Mouse (Mus musculus): ENCODE data around the gene Cux1.
"Not testable (repeated sequence)": the region's sequence is repeated elsewhere in the genome, so short reads cannot be mapped to it uniquely, and the experiment has no call there.

Gene Cux1

GRCm38 (mm10) chr5:136241161-136241560, 326.1 kb downstream of the Cux1 start:
- Histone ChIP-seq H3K27me3 (ENCODE audit: control insufficient read depth, insufficient read depth, low read length, poor library complexity, severe bottlenecking) (no peaks in the 10 kb centered on the region), H3K36me3 (ENCODE audit: control insufficient read depth, insufficient read depth, low read length, poor library complexity, severe bottlenecking) (no peaks in the 10 kb centered on the region)
- DNase-seq (ENCODE audit: low read depth, low spot score), result peak; percentile 27

- Histone ChIP-seq H3K27me3 (ENCODE audit: control insufficient read depth, insufficient read depth, low read length, poor library complexity, severe bottlenecking) (no peaks in the 10 kb centered on the region), H3K36me3 (ENCODE audit: control insufficient read depth, insufficient read depth, low read length, poor library complexity, severe bottlenecking) (no peaks in the 10 kb centered on the region)
- DNase-seq (ENCODE audit: low read depth, low spot score), result no peak
These were observed 326.9 kb downstream of the Cux1 start for GRCm38 (mm10) chr5:136240381-136240780.

DNA sequence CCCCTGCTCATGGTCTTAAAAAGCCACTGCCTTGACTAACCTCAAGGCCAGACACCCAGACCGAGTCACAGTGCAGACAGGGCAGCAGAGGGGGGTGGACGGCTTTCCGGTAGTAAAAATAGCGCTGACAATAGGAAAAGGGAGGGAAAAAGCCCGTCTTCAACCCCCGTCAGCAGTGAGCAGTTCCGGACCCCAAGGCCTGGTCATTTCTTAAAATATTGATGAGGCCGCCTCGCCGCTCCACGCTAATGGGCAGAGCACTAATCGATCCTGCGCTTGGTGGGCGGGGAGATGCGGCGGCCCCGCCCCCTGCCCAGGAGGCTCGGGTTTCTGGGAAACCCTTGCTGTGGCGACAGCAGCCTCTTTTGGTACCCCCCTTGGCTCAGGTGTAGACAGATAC, 329.7 kb downstream of the Cux1 start:
- Histone ChIP-seq H3K36me3 (ENCODE audit: control insufficient read depth, insufficient read depth, low read length, poor library complexity, severe bottlenecking) (no peaks in the 10 kb centered on the region), H3K27me3 (ENCODE audit: control insufficient read depth, insufficient read depth, low read length, poor library complexity, severe bottlenecking) (no peaks in the 10 kb centered on the region)
- DNase-seq (ENCODE audit: low read depth, low spot score), result no peak

- Histone ChIP-seq H3K27me3 (ENCODE audit: control insufficient read depth, insufficient read depth, low read length, poor library complexity, severe bottlenecking) (no peaks in the 10 kb centered on the region), H3K36me3 (ENCODE audit: control insufficient read depth, insufficient read depth, low read length, poor library complexity, severe bottlenecking) (no peaks in the 10 kb centered on the region)
- DNase-seq (ENCODE audit: low read depth, low spot score), result no peak
These were observed 330.7 kb downstream of the Cux1 start for GRCm38 (mm10) chr5:136236611-136237010.

GRCm38 (mm10) chr5:136230348-136231035, 336.8 kb downstream of the Cux1 start:
- H3K27me3 ChIP-seq (ENCODE audit: control insufficient read depth, insufficient read depth, low read length, poor library complexity, severe bottlenecking), result no peaks in the 10 kb centered on the region
- no peak for DNase-seq (ENCODE audit: low read depth, low spot score)
- H3K36me3 ChIP-seq (ENCODE audit: control insufficient read depth, insufficient read depth, low read length, poor library complexity, severe bottlenecking), result no peaks in the 10 kb centered on the region

- DNase-seq (ENCODE audit: low read depth, low spot score), result no peak
- Histone ChIP-seq H3K36me3 (ENCODE audit: control insufficient read depth, insufficient read depth, low read length, poor library complexity, severe bottlenecking) (no peaks in the 10 kb centered on the region), H3K27me3 (ENCODE audit: control insufficient read depth, insufficient read depth, low read length, poor library complexity, severe bottlenecking) (no peaks in the 10 kb centered on the region)
These were observed 340.9 kb downstream of the Cux1 start for GRCm38 (mm10) chr5:136226246-136226876.

- Histone ChIP-seq H3K27me3 (ENCODE audit: control insufficient read depth, insufficient read depth, low read length, poor library complexity, severe bottlenecking) (no peaks in the 10 kb centered on the region), H3K36me3 (ENCODE audit: control insufficient read depth, insufficient read depth, low read length, poor library complexity, severe bottlenecking) (no peaks in the 10 kb centered on the region)
- no peak for DNase-seq (ENCODE audit: low read depth, low spot score)
These were observed 348.7 kb downstream of the Cux1 start for GRCm38 (mm10) chr5:136218585-136218984.

- no peaks in the 10 kb centered on the region for H3K36me3 ChIP-seq (ENCODE audit: control insufficient read depth, insufficient read depth, low read length, poor library complexity, severe bottlenecking)
- no peak for DNase-seq (ENCODE audit: low read depth, low spot score)
- no peaks in the 10 kb centered on the region for H3K27me3 ChIP-seq (ENCODE audit: control insufficient read depth, insufficient read depth, low read length, poor library complexity, severe bottlenecking)
These were observed 349.3 kb downstream of the Cux1 start for GRCm38 (mm10) chr5:136217932-136218381.

GRCm38 (mm10) chr5:136217004-136217665, 350.2 kb downstream of the Cux1 start:
- H3K27me3 ChIP-seq (ENCODE audit: control insufficient read depth, insufficient read depth, low read length, poor library complexity, severe bottlenecking), result no peaks in the 10 kb centered on the region
- no peak for DNase-seq (ENCODE audit: low read depth, low spot score)
- H3K36me3 ChIP-seq (ENCODE audit: control insufficient read depth, insufficient read depth, low read length, poor library complexity, severe bottlenecking), result no peaks in the 10 kb centered on the region

DNA sequence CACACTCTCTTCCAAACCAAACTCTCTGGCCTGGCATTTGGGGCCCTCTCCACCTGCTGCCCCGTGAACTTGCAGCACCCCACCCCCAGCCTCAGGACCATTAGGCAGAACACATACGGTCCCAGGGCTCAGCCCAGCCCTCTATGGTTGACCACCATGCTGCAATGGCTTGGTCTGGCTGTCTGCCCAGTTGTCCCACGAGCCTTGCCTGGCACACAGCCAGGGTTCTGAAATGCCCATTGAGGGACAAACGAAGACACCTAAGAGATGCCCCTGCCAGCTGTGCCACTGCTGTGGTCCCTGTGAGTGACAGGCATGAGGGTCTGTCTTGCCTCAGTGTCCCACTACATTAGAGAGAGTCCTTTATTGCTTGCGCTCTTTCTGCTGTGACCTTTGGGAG, 351.3 kb downstream of the Cux1 start:
- DNase-seq (ENCODE audit: low read depth, low spot score), result no peak
- no peaks in the 10 kb centered on the region for H3K36me3 ChIP-seq (ENCODE audit: control insufficient read depth, insufficient read depth, low read length, poor library complexity, severe bottlenecking)
- H3K27me3 ChIP-seq (ENCODE audit: control insufficient read depth, insufficient read depth, low read length, poor library complexity, severe bottlenecking), result no peaks in the 10 kb centered on the region

DNA sequence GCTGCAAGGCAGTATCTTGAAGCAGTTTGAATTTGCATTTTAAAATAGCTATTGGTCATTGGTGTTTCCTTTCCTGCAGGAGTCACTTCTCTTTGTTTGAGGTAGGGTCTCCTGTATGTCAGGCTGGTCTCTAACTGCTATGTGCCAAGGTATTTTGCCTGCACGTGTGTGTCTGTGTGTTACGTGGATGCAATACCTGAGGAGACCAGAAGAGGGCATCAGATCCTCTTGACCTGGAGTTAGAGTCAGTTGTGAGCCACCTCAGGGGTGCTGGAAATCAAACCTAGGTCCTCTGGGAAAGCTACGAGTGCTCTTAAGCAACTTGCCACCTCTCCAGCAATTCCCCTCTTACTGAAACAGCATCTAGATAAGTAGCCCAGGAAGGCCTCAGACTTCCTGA, 352.1 kb downstream of the Cux1 start:
- DNase-seq (ENCODE audit: low read depth, low spot score), result peak; percentile 36
- no peaks in the 10 kb centered on the region for H3K36me3 ChIP-seq (ENCODE audit: control insufficient read depth, insufficient read depth, low read length, poor library complexity, severe bottlenecking)
- H3K27me3 ChIP-seq (ENCODE audit: control insufficient read depth, insufficient read depth, low read length, poor library complexity, severe bottlenecking), result no peaks in the 10 kb centered on the region

DNA sequence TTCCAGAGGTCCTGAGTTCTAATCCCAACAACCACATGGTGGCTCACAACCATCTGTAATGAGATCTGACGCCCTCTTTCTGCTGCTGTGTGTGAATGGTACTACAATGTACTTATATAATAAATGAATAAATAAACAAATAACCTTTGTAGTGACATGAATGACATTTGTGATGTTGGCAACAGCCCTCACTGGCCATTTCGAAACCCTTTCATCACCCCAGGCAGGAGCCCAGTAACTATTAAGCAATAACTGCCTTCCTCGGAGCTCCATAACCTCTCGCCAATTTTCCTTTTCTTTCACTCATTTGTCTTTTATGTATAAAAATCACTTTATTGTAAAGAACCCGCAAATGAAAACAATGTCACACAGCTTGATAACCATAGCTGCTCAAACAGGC, 353.6 kb downstream of the Cux1 start:
- no peaks in the 10 kb centered on the region for H3K36me3 ChIP-seq (ENCODE audit: control insufficient read depth, insufficient read depth, low read length, poor library complexity, severe bottlenecking)
- no peak for DNase-seq (ENCODE audit: low read depth, low spot score)

GRCm38 (mm10) chr5:136212716-136213115, 354.6 kb downstream of the Cux1 start:
- no peak for DNase-seq (ENCODE audit: low read depth, low spot score)
- no peaks in the 10 kb centered on the region for H3K36me3 ChIP-seq (ENCODE audit: control insufficient read depth, insufficient read depth, low read length, poor library complexity, severe bottlenecking)
- H3K27me3 ChIP-seq (ENCODE audit: control insufficient read depth, insufficient read depth, low read length, poor library complexity, severe bottlenecking), result no peaks in the 10 kb centered on the region

More for the DNA sequence above, 353.6 kb downstream of the Cux1 start:
- H3K27me3 ChIP-seq (ENCODE audit: control insufficient read depth, insufficient read depth, low read length, poor library complexity, severe bottlenecking), result no peaks in the 10 kb centered on the region

GRCm38 (mm10) chr5:136211341-136212102, 355.8 kb downstream of the Cux1 start:
- not testable (repeated sequence) for H3K27me3 ChIP-seq (ENCODE audit: control insufficient read depth, insufficient read depth, low read length, poor library complexity, severe bottlenecking); DNase-seq (ENCODE audit: low read depth, low spot score); H3K36me3 ChIP-seq (ENCODE audit: control insufficient read depth, insufficient read depth, low read length, poor library complexity, severe bottlenecking)

GRCm38 (mm10) chr5:136210549-136210948, 356.7 kb downstream of the Cux1 start:
- no peaks in the 10 kb centered on the region for H3K27me3 ChIP-seq (ENCODE audit: control insufficient read depth, insufficient read depth, low read length, poor library complexity, severe bottlenecking)
- no peaks in the 10 kb centered on the region for H3K36me3 ChIP-seq (ENCODE audit: control insufficient read depth, insufficient read depth, low read length, poor library complexity, severe bottlenecking)
- no peak for DNase-seq (ENCODE audit: low read depth, low spot score)

Data from splenic B cell, adult 2 months (primary cell).